Mouse (Mus musculus): Measurements from ENCODE around the gene Hist1h3g. TPM values are rescaled to one million over a fixed set of nuclear protein-coding genes. Genes with fewer than 3 reads are reported as not detected.

Hist1h3g gene
- polyA plus RNA-seq, 1 experiment from 2014 or later: 8.1 TPM

GRCm38 (mm10) chr13:23502031-23502567 is 33.1 kb upstream of the Hist1h3g start:
- no peak for DNase-seq (ENCODE audit: extremely low spot score, low spot score)
- WGBS: 25% methylated on average over 9 of the region's 9 CpGs
- Histone ChIP-seq H3K27ac (no peak overlapping the region), H3K4me1 (peaks cover 70% of the 10 kb centered on the region), H3K27me3 (ENCODE audit: poor library complexity, severe bottlenecking) (no peaks in the 10 kb centered on the region), H3K36me3 (replicated peaks) (no peaks in the 10 kb centered on the region), H3K4me3 (peak overlapping the region; percentile 55), H3K9me3 (no peaks in the 10 kb centered on the region)

- Histone ChIP-seq H3K4me1 (peaks cover 70% of the 10 kb centered on the region), H3K27ac (no peak overlapping the region), H3K9me3 (no peaks in the 10 kb centered on the region), H3K27me3 (ENCODE audit: poor library complexity, severe bottlenecking) (no peaks in the 10 kb centered on the region), H3K36me3 (replicated peaks) (no peaks in the 10 kb centered on the region), H3K4me3 (0 out of 2 replicates have a peak overlapping the region, but pooled peaks have one; percentile 27)
- 26% methylated on average over 4 of the region's 4 CpGs for WGBS
- DNase-seq (ENCODE audit: extremely low spot score, low spot score): no peak
These were observed 32.3 kb upstream of the Hist1h3g start for GRCm38 (mm10) chr13:23502916-23503315.

- H3K4me3 ChIP-seq: peak overlapping the region; percentile 27
- no peaks in the 10 kb centered on the region for H3K36me3 ChIP-seq (replicated peaks)
- no peaks in the 10 kb centered on the region for H3K27me3 ChIP-seq (ENCODE audit: poor library complexity, severe bottlenecking)
- H3K4me1 ChIP-seq: peaks cover 63% of the 10 kb centered on the region
- no peaks in the 10 kb centered on the region for H3K9me3 ChIP-seq
- no peak overlapping the region for H3K27ac ChIP-seq
- WGBS: under 1% methylated on average over 9 of the region's 9 CpGs
- peak; percentile 66 for DNase-seq (ENCODE audit: extremely low spot score, low spot score)
These were observed 31.4 kb upstream of the Hist1h3g start for GRCm38 (mm10) chr13:23503797-23504196.

GRCm38 (mm10) chr13:23505662-23506345 is 29.4 kb upstream of the Hist1h3g start:
- Histone ChIP-seq H3K27ac (peak overlapping the region; percentile 74), H3K4me3 (peak overlapping the region; percentile 59), H3K27me3 (ENCODE audit: poor library complexity, severe bottlenecking) (no peaks in the 10 kb centered on the region), H3K4me1 (peaks cover 66% of the 10 kb centered on the region), H3K9me3 (no peaks in the 10 kb centered on the region), H3K36me3 (replicated peaks) (no peaks in the 10 kb centered on the region)
- DNase-seq (ENCODE audit: extremely low spot score, low spot score): peak; percentile 54
- WGBS: 2% methylated on average over 14 of the region's 14 CpGs

GRCm38 (mm10) chr13:23506351-23506750 is 28.9 kb upstream of the Hist1h3g start:
- Histone ChIP-seq H3K4me1 (peaks cover 65% of the 10 kb centered on the region), H3K36me3 (replicated peaks) (no peaks in the 10 kb centered on the region), H3K27ac (peak overlapping the region; percentile 74; the same call in 1 of the 2 replicates), H3K4me3 (peak overlapping the region; percentile 59), H3K9me3 (no peaks in the 10 kb centered on the region), H3K27me3 (ENCODE audit: poor library complexity, severe bottlenecking) (no peaks in the 10 kb centered on the region)
- under 1% methylated on average over 13 of the region's 13 CpGs for whole genome bisulfite sequencing
- DNase-seq (ENCODE audit: extremely low spot score, low spot score): peak; percentile 72

- peak; percentile 63 for DNase-seq (ENCODE audit: extremely low spot score, low spot score)
- Histone ChIP-seq H3K36me3 (replicated peaks) (no peaks in the 10 kb centered on the region), H3K9me3 (no peaks in the 10 kb centered on the region), H3K4me1 (peaks cover 58% of the 10 kb centered on the region), H3K27ac (no peak overlapping the region), H3K27me3 (ENCODE audit: poor library complexity, severe bottlenecking) (no peaks in the 10 kb centered on the region), H3K4me3 (peak overlapping the region; percentile 59)
- 9% methylated on average over 14 of the region's 14 CpGs for WGBS
These were observed 28.3 kb upstream of the Hist1h3g start for GRCm38 (mm10) chr13:23506819-23507515.

GRCm38 (mm10) chr13:23510127-23510526 is 25.1 kb upstream of the Hist1h3g start:
- H3K9me3 ChIP-seq: no peaks in the 10 kb centered on the region
- no peak overlapping the region for H3K4me3 ChIP-seq
- no peaks in the 10 kb centered on the region for H3K36me3 ChIP-seq (replicated peaks)
- no peak overlapping the region for H3K27ac ChIP-seq
- no peak for DNase-seq (ENCODE audit: extremely low spot score, low spot score)
- no peaks in the 10 kb centered on the region for H3K27me3 ChIP-seq (ENCODE audit: poor library complexity, severe bottlenecking)
- WGBS: 44% methylated on average over 1 of the region's 1 CpGs
- H3K4me1 ChIP-seq: peaks cover 32% of the 10 kb centered on the region

GRCm38 (mm10) chr13:23513517-23513916 is 21.7 kb upstream of the Hist1h3g start:
- Histone ChIP-seq H3K27me3 (ENCODE audit: poor library complexity, severe bottlenecking) (no peaks in the 10 kb centered on the region), H3K27ac (no peak overlapping the region), H3K36me3 (replicated peaks) (no peaks in the 10 kb centered on the region), H3K9me3 (no peaks in the 10 kb centered on the region), H3K4me3 (no peak overlapping the region), H3K4me1 (peaks cover 21% of the 10 kb centered on the region)
- DNase-seq (ENCODE audit: extremely low spot score, low spot score): no peak
- WGBS: 92% methylated on average over 1 of the region's 1 CpGs

GRCm38 (mm10) chr13:23515281-23515680 is 19.9 kb upstream of the Hist1h3g start:
- Histone ChIP-seq H3K36me3 (replicated peaks) (no peaks in the 10 kb centered on the region), H3K4me3 (no peak overlapping the region; the same call in 1 of the 2 replicates), H3K27ac (no peak overlapping the region), H3K27me3 (ENCODE audit: poor library complexity, severe bottlenecking) (no peaks in the 10 kb centered on the region), H3K4me1 (peaks cover 21% of the 10 kb centered on the region), H3K9me3 (no peaks in the 10 kb centered on the region)
- DNase-seq (ENCODE audit: extremely low spot score, low spot score): no peak
- 73% methylated on average over 5 of the region's 5 CpGs for WGBS

GRCm38 (mm10) chr13:23515826-23516620 is 19.2 kb upstream of the Hist1h3g start:
- whole genome bisulfite sequencing: 56% methylated on average over 15 of the region's 15 CpGs
- Histone ChIP-seq H3K9me3 (no peaks in the 10 kb centered on the region), H3K4me1 (peaks cover 15% of the 10 kb centered on the region), H3K27ac (peak overlapping the region; percentile 68), H3K4me3 (peak overlapping the region; percentile 59), H3K36me3 (replicated peaks) (no peaks in the 10 kb centered on the region), H3K27me3 (ENCODE audit: poor library complexity, severe bottlenecking) (no peaks in the 10 kb centered on the region)
- DNase-seq (ENCODE audit: extremely low spot score, low spot score): no peak

- Histone ChIP-seq H3K27ac (0 out of 2 replicates have a peak overlapping the region, but pooled peaks have one; percentile 30), H3K4me1 (peaks cover 21% of the 10 kb centered on the region)
- WGBS: under 1% methylated on average over 19 of the region's 19 CpGs
These were observed 18.2 kb upstream of the Hist1h3g start for GRCm38 (mm10) chr13:23516822-23517602.

More at GRCm38 (mm10) chr13:23516822-23517602, 18.2 kb upstream of the Hist1h3g start:
- peak; percentile 66 for DNase-seq (ENCODE audit: extremely low spot score, low spot score)
- H3K9me3 ChIP-seq: no peaks in the 10 kb centered on the region
- no peaks in the 10 kb centered on the region for H3K36me3 ChIP-seq (replicated peaks)
- H3K27me3 ChIP-seq (ENCODE audit: poor library complexity, severe bottlenecking): no peaks in the 10 kb centered on the region
- peak overlapping the region; percentile 59 for H3K4me3 ChIP-seq

Measured in forebrain, embryonic 10.5 days (tissue).